Mouse (Mus musculus): ENCODE measurements around the gene Tcam1. TPM values are rescaled to one million over a fixed set of nuclear protein-coding genes. Genes with fewer than 3 reads are reported as not detected.

The Tcam1 gene
- total and polyA plus RNA-seq, 3 experiments: 0.10 TPM; not detected in 2

- no peaks in the 10 kb centered on the region for H3K79me2 ChIP-seq (replicated peaks; ENCODE audit: control insufficient read depth, insufficient read depth, low read length)
- H3K36me3 ChIP-seq (ENCODE audit: control insufficient read depth, insufficient read depth, low read length): no peaks in the 10 kb centered on the region
- whole genome bisulfite sequencing: 61% methylated on average over 5 of the region's 5 CpGs
- no peaks in the 10 kb centered on the region for H3K4me1 ChIP-seq (ENCODE audit: control insufficient read depth, insufficient read depth, low read length)
- H3K4me3 ChIP-seq: no peak overlapping the region
- intact Hi-C loops (cut with DNase I): no loop called here
- no peak for DNase-seq
- TF ChIP-seq CTCF (IDR thresholded peaks at IDR 0.05): no peak
- no peak for TF ChIP-seq EP300 (IDR thresholded peaks at IDR 0.05; ENCODE audit: insufficient read depth, low read depth, low read length)
- TF ChIP-seq POLR2A (IDR thresholded peaks at IDR 0.05; ENCODE audit: insufficient read depth, low read depth, low read length): no peak
- no peak overlapping the region for H3K9ac ChIP-seq (ENCODE audit: low read depth, low read length)
- no peak overlapping the region for H3K27ac ChIP-seq
- H3K27me3 ChIP-seq (ENCODE audit: control insufficient read depth, insufficient read depth, low read length): no peaks in the 10 kb centered on the region
Measured at GRCm38 (mm10) chr11:106313533-106313932, 37.1 kb downstream of the Tcam1 start.

DNA sequence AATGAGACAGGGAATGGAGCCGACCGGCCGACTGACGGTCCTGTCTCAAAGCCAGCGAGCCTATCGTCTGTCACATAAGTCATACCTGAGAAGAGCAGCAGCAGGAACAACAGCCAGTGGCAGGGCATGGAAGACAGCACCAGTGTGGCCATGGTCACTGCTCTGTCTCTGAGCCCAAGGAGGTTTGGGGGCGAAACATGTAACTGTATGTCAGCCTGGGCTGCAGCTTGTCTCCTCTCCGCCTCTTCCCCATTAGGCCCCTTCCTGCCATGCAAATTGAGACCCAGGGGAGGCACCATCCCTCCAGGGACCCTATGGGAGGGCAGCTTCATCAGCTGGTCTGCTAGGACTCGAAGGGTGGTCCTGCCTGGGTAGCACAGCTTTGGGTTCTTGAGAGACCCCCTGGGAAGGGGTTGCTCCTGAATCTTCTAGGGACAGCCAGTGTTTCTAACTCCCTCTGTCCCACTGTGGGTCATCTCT is 37.9 kb downstream of the Tcam1 start, which contains the start of gene Cd79b:
Gene Cd79b, minus strand, starts transcription at position 430 of the 480 bp plus-strand sequence.
- Histone ChIP-seq H3K27ac (no peak within 1 kb of the TSS), H3K27me3 (ENCODE audit: control insufficient read depth, insufficient read depth, low read length) (no peaks in the 10 kb centered on the region), H3K4me3 (no peak within 1 kb of the TSS), H3K9ac (ENCODE audit: low read depth, low read length) (no peak within 1 kb of the TSS), H3K79me2 (replicated peaks; ENCODE audit: control insufficient read depth, insufficient read depth, low read length) (no peaks in the 10 kb centered on the region), H3K36me3 (ENCODE audit: control insufficient read depth, insufficient read depth, low read length) (no peaks in the 10 kb centered on the region), H3K4me1 (ENCODE audit: control insufficient read depth, insufficient read depth, low read length) (no peaks in the 10 kb centered on the region)
- 79% methylated on average over 9 of the region's 9 CpGs for WGBS
- TF ChIP-seq POLR2A (IDR thresholded peaks at IDR 0.05; ENCODE audit: insufficient read depth, low read depth, low read length) (no peak), EP300 (IDR thresholded peaks at IDR 0.05; ENCODE audit: insufficient read depth, low read depth, low read length) (no peak), CTCF (IDR thresholded peaks at IDR 0.05) (no peak)
- intact Hi-C loops (cut with DNase I): no loop called here
- peak in 1 of 2 experiments; percentile 53 for DNase-seq

- Histone ChIP-seq H3K27me3 (ENCODE audit: control insufficient read depth, insufficient read depth, low read length) (no peaks in the 10 kb centered on the region), H3K4me3 (no peak overlapping the region), H3K79me2 (replicated peaks; ENCODE audit: control insufficient read depth, insufficient read depth, low read length) (no peaks in the 10 kb centered on the region), H3K9ac (ENCODE audit: low read depth, low read length) (no peak overlapping the region), H3K36me3 (ENCODE audit: control insufficient read depth, insufficient read depth, low read length) (no peaks in the 10 kb centered on the region), H3K27ac (no peak overlapping the region), H3K4me1 (ENCODE audit: control insufficient read depth, insufficient read depth, low read length) (no peaks in the 10 kb centered on the region)
- TF ChIP-seq CTCF (IDR thresholded peaks at IDR 0.05): no peak
- TF ChIP-seq POLR2A (IDR thresholded peaks at IDR 0.05; ENCODE audit: insufficient read depth, low read depth, low read length): no peak
- no peak for TF ChIP-seq EP300 (IDR thresholded peaks at IDR 0.05; ENCODE audit: insufficient read depth, low read depth, low read length)
- DNase-seq: no peak
- intact Hi-C loops (cut with DNase I): no loop called here
- 100% methylated on average over 1 of the region's 1 CpGs for WGBS
Measured at GRCm38 (mm10) chr11:106316416-106316815, 39.9 kb downstream of the Tcam1 start.

- TF ChIP-seq CTCF (IDR thresholded peaks at IDR 0.05) (no peak), EP300 (IDR thresholded peaks at IDR 0.05; ENCODE audit: insufficient read depth, low read depth, low read length) (no peak), POLR2A (IDR thresholded peaks at IDR 0.05; ENCODE audit: insufficient read depth, low read depth, low read length) (no peak)
- intact Hi-C loops (cut with DNase I): no loop called here
- H3K27me3 ChIP-seq (ENCODE audit: control insufficient read depth, insufficient read depth, low read length): no peaks in the 10 kb centered on the region
- no peak overlapping the region for H3K4me3 ChIP-seq
- no peaks in the 10 kb centered on the region for H3K4me1 ChIP-seq (ENCODE audit: control insufficient read depth, insufficient read depth, low read length)
- WGBS: 78% methylated on average over 7 of the region's 7 CpGs
- H3K9ac ChIP-seq (ENCODE audit: low read depth, low read length): no peak overlapping the region
- DNase-seq: no peak
- H3K79me2 ChIP-seq (replicated peaks; ENCODE audit: control insufficient read depth, insufficient read depth, low read length): no peaks in the 10 kb centered on the region
- no peaks in the 10 kb centered on the region for H3K36me3 ChIP-seq (ENCODE audit: control insufficient read depth, insufficient read depth, low read length)
- H3K27ac ChIP-seq: no peak overlapping the region
Measured at GRCm38 (mm10) chr11:106317801-106318200, 41.3 kb downstream of the Tcam1 start.

GRCm38 (mm10) chr11:106318406-106319366 is 42.2 kb downstream of the Tcam1 start:
- no peaks in the 10 kb centered on the region for H3K79me2 ChIP-seq (replicated peaks; ENCODE audit: control insufficient read depth, insufficient read depth, low read length)
- H3K27ac ChIP-seq: no peak overlapping the region; the same call in 1 of the 2 replicates
- no peak overlapping the region for H3K4me3 ChIP-seq
- H3K9ac ChIP-seq (ENCODE audit: low read depth, low read length): no peak overlapping the region
- WGBS: 49% methylated on average over 21 of the region's 21 CpGs
- no peaks in the 10 kb centered on the region for H3K4me1 ChIP-seq (ENCODE audit: control insufficient read depth, insufficient read depth, low read length)
- DNase-seq: peak in 1 of 2 experiments; percentile 52
- TF ChIP-seq CTCF (IDR thresholded peaks at IDR 0.05): 0 out of 2 replicates have a peak, but pooled peaks have one; percentile 12
- no peak for TF ChIP-seq POLR2A (IDR thresholded peaks at IDR 0.05; ENCODE audit: insufficient read depth, low read depth, low read length)
- TF ChIP-seq EP300 (IDR thresholded peaks at IDR 0.05; ENCODE audit: insufficient read depth, low read depth, low read length): no peak
- intact Hi-C loops (cut with DNase I): no loop called here
- no peaks in the 10 kb centered on the region for H3K36me3 ChIP-seq (ENCODE audit: control insufficient read depth, insufficient read depth, low read length)
- H3K27me3 ChIP-seq (ENCODE audit: control insufficient read depth, insufficient read depth, low read length): no peaks in the 10 kb centered on the region

- Histone ChIP-seq H3K4me3 (no peak overlapping the region), H3K4me1 (ENCODE audit: control insufficient read depth, insufficient read depth, low read length) (peaks cover 3% of the 10 kb centered on the region), H3K27ac (no peak overlapping the region), H3K9ac (ENCODE audit: low read depth, low read length) (no peak overlapping the region), H3K79me2 (replicated peaks; ENCODE audit: control insufficient read depth, insufficient read depth, low read length) (no peaks in the 10 kb centered on the region), H3K36me3 (ENCODE audit: control insufficient read depth, insufficient read depth, low read length) (no peaks in the 10 kb centered on the region), H3K27me3 (ENCODE audit: control insufficient read depth, insufficient read depth, low read length) (no peaks in the 10 kb centered on the region)
- 61% methylated on average over 5 of the region's 5 CpGs for WGBS
- intact Hi-C loops (cut with DNase I): loop anchor here (2.0 kb wide), 1 partner anchor 20 kb away; no protein-coding TSS in a partner anchor
- DNase-seq: peak in 1 of 2 experiments; percentile 46
- TF ChIP-seq EP300 (IDR thresholded peaks at IDR 0.05; ENCODE audit: insufficient read depth, low read depth, low read length) (no peak), CTCF (IDR thresholded peaks at IDR 0.05) (no peak), POLR2A (IDR thresholded peaks at IDR 0.05; ENCODE audit: insufficient read depth, low read depth, low read length) (no peak)
Measured at GRCm38 (mm10) chr11:106324858-106325257, 48.4 kb downstream of the Tcam1 start.
